Comparison of ENCODE assay signal across 20 mouse cellular contexts in genomic region chr7:73890466-73890865, GRCm38 (mm10).
A peak's percentile ranks its signal among the peaks of the same experiment; 100 is the strongest.
DNase-seq lines count a peak whose midpoint lies in the region; ATAC-seq and TF ChIP-seq lines count a peak whose summit lies in the region.
"Had no signal": no experiment of that assay in that cellular context is flagged by ENCODE, and none has a peak within 500 bp of the region (broad histone marks: within the 10 kb centered on the region; RNA-seq: fewer than 3 reads in every experiment).

No protein-coding gene starts in this region.

- H3K9ac ChIP-seq in forebrain, embryonic 15.5 days (replicated peaks), result no peak overlapping the region
- no peak overlapping the region for H3K9ac ChIP-seq in forebrain, embryonic 11.5 days (ENCODE audit: low read length)
- H3K9ac ChIP-seq in midbrain, embryonic 11.5 days (ENCODE audit: low read length), result no peak overlapping the region
- no peak overlapping the region for H3K9ac ChIP-seq in midbrain, embryonic 13.5 days (replicated peaks)
- no peak overlapping the region for H3K9ac ChIP-seq in midbrain, postnatal 0 days (replicated peaks; ENCODE audit: low read length, poor library complexity, severe bottlenecking)
- H3K9ac ChIP-seq: embryonic facial prominence, embryonic 13.5 days; hindbrain, embryonic 12.5 days had no signal

- no peak for DNase-seq in forebrain, embryonic 11.5 days (ENCODE audit: low spot score)
- DNase-seq in midbrain, embryonic 11.5 days (ENCODE audit: low spot score, missing footprints), result peak; percentile 67
- no peak for DNase-seq in midbrain, embryonic 10.5 days (ENCODE audit: low spot score)
- DNase-seq in midbrain, postnatal 0 days (ENCODE audit: low spot score), result no peak
- DNase-seq in left cerebral cortex, postnatal 14 days (ENCODE audit: low spot score in 2 of 2), result no peak
- DNase-seq: adrenal gland, postnatal 14 days; cerebellum, adult 18-20 months; cerebellum, adult 9-11 months; cerebellum, postnatal 36 days; gastrocnemius, postnatal 10 days; heart, postnatal 10 days; heart, postnatal 4 days had no signal

- H3K4me3 ChIP-seq in forebrain, embryonic 15.5 days, result no peak overlapping the region
- H3K4me3 ChIP-seq in forebrain, embryonic 11.5 days (ENCODE audit: low read depth, low read length), result no peak overlapping the region
- no peak overlapping the region for H3K4me3 ChIP-seq in midbrain, embryonic 11.5 days (ENCODE audit: low read depth, low read length)
- H3K4me3 ChIP-seq in midbrain, embryonic 10.5 days, result no peak overlapping the region
- no peak overlapping the region for H3K4me3 ChIP-seq in midbrain, embryonic 13.5 days (replicated peaks)
- no peak overlapping the region for H3K4me3 ChIP-seq in midbrain, postnatal 0 days (ENCODE audit: low read depth, low read length)
- H3K4me3 ChIP-seq: embryonic facial prominence, embryonic 13.5 days; hindbrain, embryonic 12.5 days had no signal

- H3K27ac ChIP-seq in forebrain, embryonic 15.5 days (replicated peaks), result no peak overlapping the region
- no peak overlapping the region for H3K27ac ChIP-seq in forebrain, embryonic 11.5 days (ENCODE audit: low read depth, low read length)
- no peak overlapping the region for H3K27ac ChIP-seq in midbrain, embryonic 11.5 days (ENCODE audit: low read depth, low read length)
- no peak overlapping the region for H3K27ac ChIP-seq in midbrain, embryonic 10.5 days (replicated peaks)
- no peak overlapping the region for H3K27ac ChIP-seq in midbrain, embryonic 13.5 days
- 0 out of 2 replicates have a peak overlapping the region, but pooled peaks have one; percentile 18 for H3K27ac ChIP-seq in midbrain, postnatal 0 days (ENCODE audit: low read depth, low read length)
- H3K27ac ChIP-seq: embryonic facial prominence, embryonic 13.5 days; hindbrain, embryonic 12.5 days had no signal

- H3K9me3 ChIP-seq in forebrain, embryonic 15.5 days, result no peaks in the 10 kb centered on the region
- no peaks in the 10 kb centered on the region for H3K9me3 ChIP-seq in forebrain, embryonic 11.5 days (ENCODE audit: control insufficient read depth, low read length)
- H3K9me3 ChIP-seq in midbrain, embryonic 11.5 days (ENCODE audit: control insufficient read depth, low read length), result no peaks in the 10 kb centered on the region
- no peaks in the 10 kb centered on the region for H3K9me3 ChIP-seq in midbrain, embryonic 10.5 days (replicated peaks)
- H3K9me3 ChIP-seq in midbrain, embryonic 13.5 days, result no peaks in the 10 kb centered on the region
- no peaks in the 10 kb centered on the region for H3K9me3 ChIP-seq in midbrain, postnatal 0 days (ENCODE audit: low read length)
- H3K9me3 ChIP-seq: embryonic facial prominence, embryonic 13.5 days; hindbrain, embryonic 12.5 days had no signal

- H3K36me3 ChIP-seq in forebrain, embryonic 15.5 days, result no peaks in the 10 kb centered on the region
- no peaks in the 10 kb centered on the region for H3K36me3 ChIP-seq in forebrain, embryonic 11.5 days (ENCODE audit: control insufficient read depth, insufficient read depth, low read length)
- no peaks in the 10 kb centered on the region for H3K36me3 ChIP-seq in midbrain, embryonic 11.5 days (ENCODE audit: control insufficient read depth, insufficient read depth, low read length)
- no peaks in the 10 kb centered on the region for H3K36me3 ChIP-seq in midbrain, embryonic 10.5 days
- H3K36me3 ChIP-seq in midbrain, embryonic 13.5 days, result no peaks in the 10 kb centered on the region
- H3K36me3 ChIP-seq in midbrain, postnatal 0 days (ENCODE audit: insufficient read depth, low read length), result no peaks in the 10 kb centered on the region
- H3K36me3 ChIP-seq: embryonic facial prominence, embryonic 13.5 days; hindbrain, embryonic 12.5 days had no signal

- H3K4me2 ChIP-seq in forebrain, embryonic 15.5 days (replicated peaks), result no peak overlapping the region
- H3K4me2 ChIP-seq in forebrain, embryonic 11.5 days (ENCODE audit: low read depth, low read length, severe bottlenecking), result no peak overlapping the region
- no peak overlapping the region for H3K4me2 ChIP-seq in midbrain, embryonic 11.5 days
- no peak overlapping the region for H3K4me2 ChIP-seq in midbrain, embryonic 13.5 days (replicated peaks)
- no peak overlapping the region for H3K4me2 ChIP-seq in midbrain, postnatal 0 days (ENCODE audit: low read depth, low read length, poor library complexity, severe bottlenecking)
- H3K4me2 ChIP-seq: embryonic facial prominence, embryonic 13.5 days; hindbrain, embryonic 12.5 days had no signal

- H3K27me3 ChIP-seq in forebrain, embryonic 15.5 days, result no peaks in the 10 kb centered on the region
- H3K27me3 ChIP-seq in forebrain, embryonic 11.5 days (ENCODE audit: control insufficient read depth, insufficient read depth, low read length), result no peaks in the 10 kb centered on the region
- H3K27me3 ChIP-seq in midbrain, embryonic 11.5 days (ENCODE audit: control insufficient read depth, insufficient read depth, low read length), result no peaks in the 10 kb centered on the region
- H3K27me3 ChIP-seq in midbrain, embryonic 10.5 days (ENCODE audit: low read depth, poor library complexity, severe bottlenecking), result peaks cover 12% of the 10 kb centered on the region; the same call in 1 of the 2 replicates
- no peaks in the 10 kb centered on the region for H3K27me3 ChIP-seq in midbrain, embryonic 13.5 days
- H3K27me3 ChIP-seq in midbrain, postnatal 0 days (ENCODE audit: insufficient read depth, low read length), result no peaks in the 10 kb centered on the region
- H3K27me3 ChIP-seq: embryonic facial prominence, embryonic 13.5 days; hindbrain, embryonic 12.5 days; Patski had no signal

- no peak for TF ChIP-seq CTCF in midbrain, postnatal 0 days (IDR thresholded peaks at IDR 0.05)

- H3K4me1 ChIP-seq in forebrain, embryonic 15.5 days, result 0 out of 2 replicates have a peak, but pooled peaks cover 6% of the 10 kb centered on the region
- H3K4me1 ChIP-seq in forebrain, embryonic 11.5 days (replicated peaks; ENCODE audit: control insufficient read depth, insufficient read depth, low read length), result peaks cover 2% of the 10 kb centered on the region; the same call in 1 of the 2 replicates
- H3K4me1 ChIP-seq in midbrain, embryonic 11.5 days (ENCODE audit: control insufficient read depth, insufficient read depth, low read length), result peaks cover 2% of the 10 kb centered on the region; the same call in 1 of the 2 replicates
- peaks cover 23% of the 10 kb centered on the region for H3K4me1 ChIP-seq in midbrain, embryonic 10.5 days
- peaks cover 18% of the 10 kb centered on the region for H3K4me1 ChIP-seq in midbrain, embryonic 13.5 days (replicated peaks)
- H3K4me1 ChIP-seq in midbrain, postnatal 0 days (ENCODE audit: insufficient read depth, low read length), result no peaks in the 10 kb centered on the region; the same call in 1 of the 2 replicates

- intact Hi-C loops in left cerebral cortex, postnatal 14 days (cut with DNase I), result no loop called here

- ATAC-seq in forebrain, embryonic 15.5 days (replicated peaks), result 0 out of 2 replicates have a peak, but pooled peaks have one; percentile 40
- ATAC-seq in forebrain, embryonic 11.5 days (replicated peaks; ENCODE audit: low FRiP score), result no peak
- no peak for ATAC-seq in midbrain, embryonic 11.5 days (ENCODE audit: low FRiP score)
- ATAC-seq in midbrain, embryonic 13.5 days, result 0 out of 2 replicates have a peak, but pooled peaks have one; percentile 24
- no peak for ATAC-seq in midbrain, postnatal 0 days (ENCODE audit: low FRiP score)
- ATAC-seq: activated CD4-positive, CD25-positive, alpha-beta regulatory T cell, adult 4 months; hindbrain, embryonic 16.5 days; inflammation-experienced regulatory T-cells, adult 6 months; Patski had no signal

- WGBS in forebrain, embryonic 15.5 days, result 89% methylated on average over 5 of the region's 5 CpGs
- 90% methylated on average over 5 of the region's 5 CpGs for WGBS in forebrain, embryonic 11.5 days
- 82% methylated on average over 5 of the region's 5 CpGs for WGBS in midbrain, embryonic 11.5 days
- WGBS in midbrain, embryonic 10.5 days, result 95% methylated on average over 5 of the region's 5 CpGs
- 87% methylated on average over 5 of the region's 5 CpGs for WGBS in midbrain, embryonic 13.5 days
- 77% methylated on average over 5 of the region's 5 CpGs for WGBS in midbrain, postnatal 0 days

Comparison
In these comparisons a context has a peak if more than half of its experiments do, and no peak if none do; other contexts are left out.
1. ATAC-seq: peak in forebrain, embryonic 15.5 days (single experiment) and midbrain, embryonic 13.5 days (single experiment); none in forebrain, embryonic 11.5 days (single experiment), midbrain, embryonic 11.5 days (single experiment) and midbrain, postnatal 0 days (single experiment).